In the genomic region with DNA sequence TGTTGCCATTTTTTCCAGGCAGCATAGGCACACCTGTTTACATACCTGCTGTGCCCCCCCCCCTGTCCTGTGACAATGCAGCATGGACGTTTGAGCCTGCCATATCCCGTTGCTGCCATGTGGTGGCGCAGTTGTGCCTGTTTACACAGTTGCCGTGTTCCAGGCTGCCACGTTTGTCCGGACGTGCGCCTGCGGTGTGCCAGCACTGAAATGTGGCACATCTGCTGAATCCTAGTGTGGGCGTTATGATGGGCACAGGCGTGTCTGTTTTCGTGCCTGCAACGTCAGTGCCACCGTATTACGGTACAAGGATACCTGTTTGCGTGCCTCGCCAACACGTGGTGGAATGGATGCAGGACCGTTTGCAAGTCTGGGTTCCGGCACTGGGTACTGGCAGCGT, we compare ENCODE assay signal across 8 mouse cellular contexts. TPM values are rescaled to one million over a fixed set of nuclear protein-coding genes. Genes with fewer than 3 reads are reported as not detected.
A peak's percentile ranks its signal among the peaks of the same experiment; 100 is the strongest.
DNase-seq lines count a peak whose midpoint lies in the region; ATAC-seq and TF ChIP-seq lines count a peak whose summit lies in the region.

No protein-coding gene starts in this region.

- H3K4me2 ChIP-seq in hindbrain, embryonic 13.5 days, result peak overlapping the region; percentile 52
- peak overlapping the region; percentile 31; the same call in 1 of the 2 replicates for H3K4me2 ChIP-seq in lung, embryonic 16.5 days (ENCODE audit: low read depth, low read length)

- no peak overlapping the region for H3K9ac ChIP-seq in ES-Bruce4 (ENCODE audit: low read depth, poor library complexity, severe bottlenecking)
- no peak overlapping the region; the same call in 1 of the 2 replicates for H3K9ac ChIP-seq in hindbrain, embryonic 13.5 days
- no peak overlapping the region for H3K9ac ChIP-seq in lung, embryonic 16.5 days (ENCODE audit: low read length)

- H3K9me3 ChIP-seq in ES-Bruce4 (replicated peaks; ENCODE audit: control insufficient read depth, insufficient read depth, low read length, poor library complexity, severe bottlenecking), result no peaks in the 10 kb centered on the region
- H3K9me3 ChIP-seq in hindbrain, embryonic 13.5 days, result no peaks in the 10 kb centered on the region
- no peaks in the 10 kb centered on the region for H3K9me3 ChIP-seq in lung, embryonic 16.5 days (ENCODE audit: control insufficient read depth, low read length)

- H3K4me3 ChIP-seq in ES-Bruce4 (ENCODE audit: low read depth, low read length), result peak overlapping the region; percentile 72
- no peak overlapping the region for H3K4me3 ChIP-seq in embryonic fibroblast, embryonic 13.5 days (ENCODE audit: insufficient read depth, low read length)
- H3K4me3 ChIP-seq in hindbrain, embryonic 13.5 days, result peak overlapping the region; percentile 18
- H3K4me3 ChIP-seq in lung, embryonic 16.5 days (ENCODE audit: low read length), result no peak overlapping the region

- no peak for TF ChIP-seq POLR2A in ES-Bruce4 (IDR thresholded peaks at IDR 0.05; ENCODE audit: insufficient read depth, low read length)
- TF ChIP-seq POLR2A in embryonic fibroblast, embryonic 13.5 days (IDR thresholded peaks at IDR 0.05; ENCODE audit: low read depth, low read length), result no peak

- ATAC-seq in hindbrain, embryonic 13.5 days (ENCODE audit: low FRiP score), result no peak
- no peak for ATAC-seq in lung, embryonic 16.5 days (ENCODE audit: low read depth)

- TF ChIP-seq EP300 in ES-Bruce4 (IDR thresholded peaks at IDR 0.05; ENCODE audit: insufficient read depth, low read depth, low read length), result no peak

- no peaks in the 10 kb centered on the region for H3K27me3 ChIP-seq in ES-Bruce4 (ENCODE audit: control insufficient read depth, insufficient read depth, low read length, poor library complexity, severe bottlenecking)
- H3K27me3 ChIP-seq in hindbrain, embryonic 13.5 days, result peaks cover 19% of the 10 kb centered on the region; the same call in 1 of the 2 replicates
- H3K27me3 ChIP-seq in lung, embryonic 16.5 days (ENCODE audit: control insufficient read depth, insufficient read depth, low read depth, low read length), result no peaks in the 10 kb centered on the region; the same call in 1 of the 2 replicates

- no peak for TF ChIP-seq CTCF in ES-Bruce4 (IDR thresholded peaks at IDR 0.05; ENCODE audit: low read depth, low read length)
- peak; percentile 84; the same call in 1 of the 2 replicates for TF ChIP-seq CTCF in embryonic fibroblast, embryonic 13.5 days (IDR thresholded peaks at IDR 0.05; ENCODE audit: borderline replicate concordance, insufficient read depth, low read length)

- DNase-seq in adrenal gland, postnatal 36 days, result peak; percentile 64 to 71
- DNase-seq in layer of hippocampus, postnatal 25 days (ENCODE audit: extremely low spot score in 1 of 2, low spot score in 1 of 2), result peak; percentile 66 to 71
- DNase-seq in retina, postnatal 1 day, result peak; percentile 67
- no peak for DNase-seq in c-Kit-positive CD71-positive TER-119-positive erythroid progenitor cells, embryonic 14.5 days (ENCODE audit: low spot score)

- 18% methylated on average over 21 of the region's 21 CpGs for WGBS in hindbrain, embryonic 13.5 days
- WGBS in lung, embryonic 16.5 days, result 12% methylated on average over 21 of the region's 21 CpGs

- no peaks in the 10 kb centered on the region for H3K36me3 ChIP-seq in ES-Bruce4 (ENCODE audit: control insufficient read depth, insufficient read depth, low read length, poor library complexity, severe bottlenecking)
- H3K36me3 ChIP-seq in hindbrain, embryonic 13.5 days, result no peaks in the 10 kb centered on the region
- H3K36me3 ChIP-seq in lung, embryonic 16.5 days (ENCODE audit: control insufficient read depth, insufficient read depth, low read length), result no peaks in the 10 kb centered on the region

- no peak overlapping the region for H3K27ac ChIP-seq in ES-Bruce4 (ENCODE audit: insufficient read depth, low read length)
- no peak overlapping the region for H3K27ac ChIP-seq in embryonic fibroblast, embryonic 13.5 days (ENCODE audit: insufficient read depth, low read length)
- H3K27ac ChIP-seq in hindbrain, embryonic 13.5 days, result no peak overlapping the region
- no peak overlapping the region for H3K27ac ChIP-seq in lung, embryonic 16.5 days (ENCODE audit: low read length)

- no peaks in the 10 kb centered on the region for H3K4me1 ChIP-seq in ES-Bruce4 (ENCODE audit: control insufficient read depth, insufficient read depth, low read length)
- H3K4me1 ChIP-seq in embryonic fibroblast, embryonic 13.5 days (ENCODE audit: control insufficient read depth, insufficient read depth, low read length), result no peaks in the 10 kb centered on the region
- peaks cover 10% of the 10 kb centered on the region for H3K4me1 ChIP-seq in hindbrain, embryonic 13.5 days (replicated peaks)
- H3K4me1 ChIP-seq in lung, embryonic 16.5 days (replicated peaks; ENCODE audit: control insufficient read depth, insufficient read depth, low read length), result no peaks in the 10 kb centered on the region

RNA-seq across cellular contexts. Expression of a gene that starts 41.7 kb away (rescaled TPM):
- polyA plus RNA-seq in ES-Bruce4 (2011; ENCODE audit: insufficient read depth, insufficient read length, low read depth, missing spikeins), result 3.1 and 4.0 TPM in 2 replicates
- 1 to 10 TPM; 3.2 to 3.7 TPM for total RNA-seq in adrenal gland, postnatal 36 days (2021)
- 0.38 and 0.44 TPM in 2 replicates for polyA plus RNA-seq in embryonic fibroblast, embryonic 13.5 days (2011; ENCODE audit: insufficient read length, low read depth, missing spikeins)
- polyA plus RNA-seq in hindbrain, embryonic 13.5 days (2015; fragmentation: Nextera tagmentation; extraction: Ambion mirVana), result 45.1 and 46.6 TPM in 2 replicates
- 100 to 1,000 TPM in 1 of 2 experiments, 10 to 100 TPM in 1; 99.3 to 109 TPM for total RNA-seq in layer of hippocampus, postnatal 25 days (2021)
- 1.9 and 2.1 TPM in 2 replicates for polyA plus RNA-seq in lung, embryonic 16.5 days (2015; fragmentation: Nextera tagmentation; extraction: Ambion mirVana)

Comparison
In these comparisons a context has a peak if more than half of its experiments do, and no peak if none do; other contexts are left out.
1. H3K4me3 ChIP-seq: peak in ES-Bruce4 (single experiment) and hindbrain, embryonic 13.5 days (single experiment); none in embryonic fibroblast, embryonic 13.5 days (single experiment) and lung, embryonic 16.5 days (single experiment).